Mouse (Mus musculus) limb, embryonic 11.5 days (tissue): ENCODE results near the gene Lcp2. TPM values are rescaled to one million over a fixed set of nuclear protein-coding genes. Genes with fewer than 3 reads are reported as not detected.

ENCODE experiments used
- ATAC-seq: fragments of 200-750 bp; cut with Nextera tagmentation; 2 replicates; pipeline ENCODE4 v1.8.0; 2017; ENCODE audit warnings: low read depth; ENCODE audit not compliant: insufficient number of reproducible peaks, low FRiP score, low TSS enrichment
- DNase-seq: peaks from one replicate; pipeline ENCODE4 v3.0.0-alpha.2; 2015; ENCODE audit warnings: low spot score
- H3K27ac ChIP-seq: fragments of 300-500 bp; sonication (generic); replicated peaks from 2 replicates; pipeline ENCODE4 v1.5.1; 2014; ENCODE audit warnings: low read depth, mild to moderate bottlenecking, low read length
- H3K27me3 ChIP-seq: fragments of 300-500 bp; sonication (generic); 2 replicates; pipeline ENCODE4 v1.6.1; 2014; ENCODE audit warnings: mild to moderate bottlenecking, low read length, mixed read lengths; ENCODE audit not compliant: control insufficient read depth, insufficient read depth
- H3K36me3 ChIP-seq: fragments of 300-500 bp; sonication (generic); 2 replicates; pipeline ENCODE4 v1.6.1; 2014; ENCODE audit warnings: mild to moderate bottlenecking, low read length, moderate library complexity, mixed read lengths; ENCODE audit not compliant: control insufficient read depth, insufficient read depth
- H3K4me1 ChIP-seq: fragments of 300-500 bp; sonication (generic); 2 replicates; pipeline ENCODE4 v1.6.1; 2014; ENCODE audit warnings: low read length, mixed read lengths; ENCODE audit not compliant: control insufficient read depth, insufficient read depth
- H3K4me2 ChIP-seq: fragments of 300-500 bp; sonication (generic); 2 replicates; pipeline ENCODE4 v1.6.1; 2014; ENCODE audit warnings: low read depth, mild to moderate bottlenecking, moderate library complexity; ENCODE audit not compliant: severe bottlenecking
- H3K4me3 ChIP-seq: fragments of 300-500 bp; sonication (generic); 2 replicates; pipeline ENCODE4 v1.5.1; 2014; ENCODE audit warnings: low read depth, low read length
- H3K9ac ChIP-seq: fragments of 300-500 bp; sonication (generic); 2 replicates; pipeline ENCODE4 v1.6.1; 2014; ENCODE audit warnings: mild to moderate bottlenecking, low read length
- H3K9me3 ChIP-seq: fragments of 300-500 bp; sonication (generic); 2 replicates; pipeline ENCODE4 v1.6.1; 2016; ENCODE audit warnings: low read length; ENCODE audit not compliant: control insufficient read depth
- WGBS: fragments of 180-500 bp; shearing (Covaris S2); extraction: QIAGEN DNeasy Blood & Tissue Kit; methylation state at CpG from one replicate; pipeline ENCODE4 v1.1.7; 2014; 5-methylcytosine and 5-hydroxymethylcytosine counted together
- polyA plus RNA-seq: library from polyadenylated mRNA; unstranded; fragments of >200 nt; fragmentation: Nextera tagmentation; extraction: Ambion mirVana; gene quantifications from 2 replicates; pipeline ENCODE4 v1.2.1, GENCODE M21; 2014

The Lcp2 gene
- polyA plus RNA-seq, 1 experiment from 2014 or later: 1.7 TPM

GRCm38 (mm10) chr11:34084639-34085038 is 37.9 kb downstream of the Lcp2 start:
- H3K4me2 ChIP-seq: no peak overlapping the region
- WGBS: 63% methylated on average over 2 of the region's 2 CpGs
- no peaks in the 10 kb centered on the region for H3K4me1 ChIP-seq
- no peaks in the 10 kb centered on the region for H3K9me3 ChIP-seq
- no peak overlapping the region for H3K27ac ChIP-seq
- H3K4me3 ChIP-seq: no peak overlapping the region
- ATAC-seq (no peak), DNase-seq (no peak)
- no peaks in the 10 kb centered on the region for H3K36me3 ChIP-seq
- no peak overlapping the region for H3K9ac ChIP-seq
- H3K27me3 ChIP-seq: no peaks in the 10 kb centered on the region

DNA sequence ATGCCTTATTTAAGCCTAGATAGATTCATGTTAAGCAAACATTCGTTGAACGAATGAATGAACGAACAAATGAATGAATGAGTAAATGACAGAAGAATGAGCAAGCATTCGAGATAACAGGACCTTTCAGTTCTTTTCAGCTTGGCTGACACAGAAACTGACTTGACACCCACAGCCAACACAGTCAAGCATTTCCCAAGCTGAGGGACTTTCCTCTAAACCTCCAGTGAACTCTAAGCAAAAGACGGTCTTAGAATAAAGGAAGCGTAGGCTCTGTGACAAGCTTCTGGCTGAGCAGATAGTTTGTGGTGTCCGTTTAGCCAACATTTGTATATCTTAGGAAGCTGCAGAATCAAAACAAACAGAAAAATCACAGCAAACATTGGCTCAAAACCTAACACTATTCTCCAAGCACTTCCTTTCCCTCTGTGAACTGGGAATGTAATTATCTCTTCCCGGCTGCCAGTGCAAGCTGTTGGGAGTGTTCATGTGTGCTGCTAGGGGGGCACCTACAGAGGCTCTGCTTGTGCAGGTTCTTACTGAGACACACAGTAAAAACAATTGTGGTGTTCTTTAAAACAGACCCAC is 39.5 kb downstream of the Lcp2 start:
- no peak overlapping the region for H3K9ac ChIP-seq
- H3K4me2 ChIP-seq: no peak overlapping the region
- 79% methylated on average over 8 of the region's 8 CpGs for WGBS
- H3K27ac ChIP-seq: no peak overlapping the region
- no peak for ATAC-seq
- H3K27me3 ChIP-seq: no peaks in the 10 kb centered on the region
- H3K9me3 ChIP-seq: no peaks in the 10 kb centered on the region
- DNase-seq: no peak
- no peak overlapping the region for H3K4me3 ChIP-seq
- no peaks in the 10 kb centered on the region for H3K36me3 ChIP-seq
- no peaks in the 10 kb centered on the region for H3K4me1 ChIP-seq

- ATAC-seq: no peak
- 75% methylated on average over 3 of the region's 3 CpGs for WGBS
Measured at GRCm38 (mm10) chr11:34087064-34087463, 40.3 kb downstream of the Lcp2 start.

DNA sequence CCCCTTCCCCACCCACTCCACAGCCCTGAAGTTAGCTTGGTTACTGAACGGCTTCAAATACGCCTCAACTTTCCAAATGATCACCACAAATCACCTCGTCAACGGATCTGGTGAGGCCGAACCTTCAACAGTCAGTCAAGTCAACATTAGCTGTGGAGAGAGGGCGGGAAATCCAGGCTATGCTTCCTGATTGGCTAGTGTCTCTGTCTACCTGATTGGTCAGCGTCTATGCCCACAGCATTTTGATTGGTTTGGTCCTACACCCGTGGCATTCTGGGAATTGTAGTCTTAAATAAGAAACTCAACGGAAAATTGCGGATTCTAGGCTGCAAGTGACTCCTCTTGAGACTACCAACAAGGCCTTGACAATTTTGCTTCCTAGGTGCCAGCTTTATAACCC is 51.7 kb downstream of the Lcp2 start, which contains the start of gene 4930469K13Rik:
Gene 4930469K13Rik, minus strand, starts transcription at position 133 of the 400 bp plus-strand sequence.
- H3K4me2 ChIP-seq: no peak within 1 kb of the TSS
- no peak within 1 kb of the TSS for H3K9ac ChIP-seq
- no peaks in the 10 kb centered on the region for H3K36me3 ChIP-seq
- ATAC-seq: no peak
- no peak for DNase-seq
- H3K27me3 ChIP-seq: no peaks in the 10 kb centered on the region
- H3K4me3 ChIP-seq: no peak within 1 kb of the TSS
- H3K9me3 ChIP-seq: no peaks in the 10 kb centered on the region
- H3K4me1 ChIP-seq: no peaks in the 10 kb centered on the region
- 84% methylated on average over 10 of the region's 10 CpGs for WGBS
- no peak within 1 kb of the TSS for H3K27ac ChIP-seq

More at GRCm38 (mm10) chr11:34087064-34087463, 40.3 kb downstream of the Lcp2 start:
- Histone ChIP-seq H3K9ac (no peak overlapping the region), H3K27ac (no peak overlapping the region), H3K27me3 (no peaks in the 10 kb centered on the region), H3K4me2 (no peak overlapping the region), H3K4me1 (no peaks in the 10 kb centered on the region), H3K9me3 (no peaks in the 10 kb centered on the region), H3K4me3 (no peak overlapping the region), H3K36me3 (no peaks in the 10 kb centered on the region)
- no peak for DNase-seq

- WGBS: 86% methylated on average over 4 of the region's 4 CpGs
- Histone ChIP-seq H3K4me2 (no peak overlapping the region), H3K9ac (no peak overlapping the region), H3K9me3 (no peaks in the 10 kb centered on the region), H3K36me3 (no peaks in the 10 kb centered on the region), H3K4me3 (no peak overlapping the region), H3K27me3 (no peaks in the 10 kb centered on the region), H3K4me1 (no peaks in the 10 kb centered on the region), H3K27ac (no peak overlapping the region)
- ATAC-seq: no peak
- DNase-seq: no peak
Measured at GRCm38 (mm10) chr11:34101827-34102226, 55.1 kb downstream of the Lcp2 start.

- H3K4me1 ChIP-seq: no peaks in the 10 kb centered on the region
- no peaks in the 10 kb centered on the region for H3K9me3 ChIP-seq
- H3K4me2 ChIP-seq: no peak overlapping the region
- H3K27me3 ChIP-seq: no peaks in the 10 kb centered on the region
- DNase-seq: no peak
- no peak overlapping the region for H3K27ac ChIP-seq
- H3K9ac ChIP-seq: no peak overlapping the region
- no peak overlapping the region for H3K4me3 ChIP-seq
- no peaks in the 10 kb centered on the region for H3K36me3 ChIP-seq
- 57% methylated on average over 1 of the region's 1 CpGs for WGBS
- no peak for ATAC-seq
Measured at GRCm38 (mm10) chr11:34104919-34105318, 58.2 kb downstream of the Lcp2 start.

- Histone ChIP-seq H3K27ac (no peak overlapping the region), H3K9ac (no peak overlapping the region), H3K4me1 (no peaks in the 10 kb centered on the region), H3K9me3 (no peaks in the 10 kb centered on the region), H3K4me2 (no peak overlapping the region), H3K27me3 (no peaks in the 10 kb centered on the region), H3K4me3 (no peak overlapping the region), H3K36me3 (no peaks in the 10 kb centered on the region)
- WGBS: 89% methylated on average over 1 of the region's 1 CpGs
- no peak for DNase-seq
- no peak for ATAC-seq
Measured at GRCm38 (mm10) chr11:34109260-34109659, 62.5 kb downstream of the Lcp2 start.

DNA sequence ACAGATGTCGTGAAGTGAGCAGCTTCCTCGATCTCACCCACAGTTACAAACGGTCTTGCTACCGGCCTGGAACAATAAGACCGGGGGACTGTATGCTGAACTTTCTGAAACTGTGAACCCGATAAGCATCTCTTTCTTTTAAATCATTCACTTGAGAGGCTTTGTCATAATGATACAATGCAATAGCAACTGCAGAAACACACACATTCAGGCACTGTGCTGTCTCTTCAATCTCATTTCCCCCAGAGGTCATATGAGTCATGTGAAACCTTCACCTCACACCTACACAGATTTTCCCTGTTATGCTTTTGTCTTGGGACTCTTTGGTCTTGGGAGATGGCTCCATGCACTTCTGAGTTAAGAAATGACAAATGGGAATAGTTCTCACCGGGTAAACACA is 65.2 kb downstream of the Lcp2 start:
- no peak for DNase-seq
- H3K9ac ChIP-seq: no peak overlapping the region
- no peaks in the 10 kb centered on the region for H3K27me3 ChIP-seq
- no peaks in the 10 kb centered on the region for H3K9me3 ChIP-seq
- H3K4me2 ChIP-seq: no peak overlapping the region
- no peak overlapping the region for H3K27ac ChIP-seq
- H3K4me3 ChIP-seq: no peak overlapping the region
- no peaks in the 10 kb centered on the region for H3K4me1 ChIP-seq
- no peak for ATAC-seq
- WGBS: 68% methylated on average over 7 of the region's 7 CpGs
- H3K36me3 ChIP-seq: no peaks in the 10 kb centered on the region

DNA sequence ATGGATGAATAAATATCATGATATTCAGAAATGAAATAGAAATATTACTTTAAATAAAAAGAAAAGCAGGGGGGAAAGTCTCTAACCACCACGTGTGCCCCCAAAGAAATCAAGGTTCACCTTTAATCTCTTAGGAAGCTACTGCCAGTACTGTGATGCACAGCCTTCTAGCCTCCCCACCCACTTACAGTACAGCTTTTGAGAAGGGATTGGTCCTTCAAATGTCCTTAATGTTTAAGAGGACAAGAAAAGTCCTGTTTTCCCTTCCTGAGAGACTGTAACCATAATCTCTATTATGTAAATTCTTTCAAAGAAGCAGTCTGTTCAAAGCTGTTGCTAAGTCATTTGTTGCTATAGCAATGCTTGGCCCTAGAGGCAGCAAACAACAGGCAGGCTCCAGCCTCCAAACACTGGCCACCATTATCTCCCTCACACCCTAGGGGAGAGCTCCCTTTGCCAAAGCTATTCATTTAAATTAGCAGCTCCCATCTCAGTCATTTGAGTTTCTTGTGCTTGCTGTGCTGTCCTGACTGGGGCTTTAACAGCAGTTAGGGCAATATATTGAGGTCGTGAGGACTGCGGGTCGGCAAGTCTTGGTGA is 66.2 kb downstream of the Lcp2 start:
- ATAC-seq (no peak), DNase-seq (no peak)
- Histone ChIP-seq H3K4me2 (no peak overlapping the region), H3K9ac (no peak overlapping the region), H3K27me3 (no peaks in the 10 kb centered on the region), H3K4me1 (no peaks in the 10 kb centered on the region), H3K27ac (no peak overlapping the region), H3K36me3 (no peaks in the 10 kb centered on the region), H3K9me3 (no peaks in the 10 kb centered on the region), H3K4me3 (no peak overlapping the region)
- WGBS: 44% methylated on average over 4 of the region's 4 CpGs
